Mouse (Mus musculus) kidney, adult 8-10 months (tissue): ENCODE data around the gene Plcb4.
"Not testable (repeated sequence)": the region's sequence is repeated elsewhere in the genome, so short reads cannot be mapped to it uniquely, and the experiment has no call there.

Source experiments
- DNase-seq, 2 experiments: peaks; one replicate each; pipeline ENCODE4 v3.0.0; 2022

Plcb4 gene

DNA sequence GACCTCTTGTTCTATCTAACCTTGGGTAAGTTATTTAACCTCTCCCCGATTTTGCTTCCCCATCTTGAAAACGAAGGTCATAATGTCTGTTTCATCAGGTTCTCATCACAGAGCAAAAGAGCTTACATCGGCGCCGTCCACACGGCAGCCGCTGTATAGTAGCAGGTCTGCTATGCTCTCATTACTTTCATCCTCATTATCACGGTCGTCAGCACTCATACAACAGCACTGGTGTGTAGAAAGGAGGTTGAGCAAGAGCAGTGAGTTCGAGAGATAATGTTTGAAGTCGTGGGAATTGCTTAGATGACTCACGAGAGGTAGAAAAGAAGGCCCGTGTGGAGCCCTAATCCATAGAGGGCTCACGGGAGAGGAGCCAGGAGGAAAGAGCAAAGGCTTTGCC lies 304.3 kb downstream of the Plcb4 start:
- DNase-seq = no peak

DNA sequence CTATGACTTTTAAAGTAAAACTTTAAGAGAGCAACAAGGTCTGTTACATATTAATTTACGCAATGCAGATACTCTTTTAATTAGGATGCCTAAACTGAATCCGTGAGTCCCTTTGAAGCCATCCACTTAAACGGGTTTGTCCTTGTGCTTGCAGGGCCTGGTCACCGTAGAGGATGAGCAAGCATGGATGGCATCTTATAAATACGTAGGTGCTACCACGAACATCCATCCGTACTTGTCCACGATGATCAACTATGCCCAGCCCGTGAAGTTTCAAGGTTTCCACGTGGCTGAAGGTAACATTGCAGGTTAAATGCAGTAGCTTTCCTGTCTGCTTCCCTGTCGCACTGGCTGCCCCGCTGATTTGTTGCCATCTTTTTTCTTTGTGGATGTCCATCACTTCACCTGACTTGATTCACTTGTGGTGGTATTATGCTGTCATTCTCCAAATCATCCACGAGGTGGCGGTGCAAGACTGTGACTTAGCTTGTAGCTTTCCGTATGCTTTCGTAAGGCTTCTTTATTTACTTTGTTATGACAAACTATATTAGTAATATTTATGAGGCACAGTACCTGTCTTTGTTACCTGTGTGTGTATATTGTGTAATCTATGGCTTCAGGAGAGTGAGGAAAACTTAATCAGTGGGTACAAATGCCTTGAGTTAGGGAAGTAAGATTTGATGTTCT lies 308.2 kb downstream of the Plcb4 start:
- DNase-seq = peak in 1 of 2 experiments; percentile 29

DNA sequence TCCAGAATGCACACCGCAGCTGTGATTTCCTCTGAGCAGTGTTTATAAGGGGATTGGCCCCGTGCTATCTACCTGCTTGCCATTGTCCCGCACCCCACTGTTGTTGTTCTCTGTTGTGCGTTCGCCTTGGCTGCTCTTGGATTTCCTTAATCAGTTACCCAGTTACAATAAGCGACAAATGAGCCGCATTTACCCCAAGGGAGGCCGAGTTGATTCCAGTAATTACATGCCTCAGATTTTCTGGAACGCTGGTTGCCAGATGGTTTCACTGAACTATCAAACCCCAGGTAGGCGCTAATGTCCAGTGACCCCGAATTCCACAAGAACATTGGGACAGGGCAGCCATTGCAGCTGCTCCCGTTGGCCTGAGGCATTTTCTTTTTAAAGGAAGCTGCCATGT lies 309.3 kb downstream of the Plcb4 start:
- DNase-seq = peak; percentile 15 to 40

DNA sequence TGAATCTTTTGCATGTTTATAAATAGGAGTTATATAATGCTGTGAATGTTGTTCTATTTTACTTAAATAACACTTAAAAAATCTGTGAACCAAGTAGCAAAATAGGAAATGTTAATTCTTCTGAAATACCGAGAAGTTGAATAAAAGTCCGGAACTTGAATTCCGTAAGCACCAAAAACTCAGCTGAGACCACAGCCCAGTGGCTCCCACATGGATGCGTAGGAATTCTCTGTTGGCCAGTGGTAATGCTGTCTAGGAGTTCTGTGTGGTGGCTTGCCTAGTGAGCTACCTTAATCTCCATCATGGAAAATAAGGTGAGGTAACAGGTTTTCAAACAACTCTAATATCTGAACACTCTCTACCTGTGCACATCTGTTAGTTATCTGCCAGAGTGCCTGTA lies 312.1 kb downstream of the Plcb4 start:
- DNase-seq = no peak

DNA sequence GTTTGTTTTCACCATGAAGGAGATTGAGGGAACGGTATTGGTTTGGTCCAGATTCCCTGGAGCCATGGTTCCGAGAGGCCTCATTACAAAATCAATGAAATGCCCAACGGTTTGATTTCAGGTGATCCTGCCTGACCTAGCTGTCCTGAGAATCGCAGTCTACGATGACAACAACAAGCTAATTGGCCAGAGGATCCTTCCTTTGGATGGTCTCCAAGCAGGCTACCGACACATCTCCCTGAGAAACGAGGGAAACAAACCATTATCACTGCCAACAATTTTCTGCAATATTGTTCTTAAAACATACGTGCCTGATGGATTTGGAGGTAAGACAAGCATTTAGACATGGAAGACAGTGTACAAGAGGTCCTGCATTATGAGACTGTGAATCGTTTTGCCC lies 317.2 kb downstream of the Plcb4 start:
- no peak for DNase-seq

DNA sequence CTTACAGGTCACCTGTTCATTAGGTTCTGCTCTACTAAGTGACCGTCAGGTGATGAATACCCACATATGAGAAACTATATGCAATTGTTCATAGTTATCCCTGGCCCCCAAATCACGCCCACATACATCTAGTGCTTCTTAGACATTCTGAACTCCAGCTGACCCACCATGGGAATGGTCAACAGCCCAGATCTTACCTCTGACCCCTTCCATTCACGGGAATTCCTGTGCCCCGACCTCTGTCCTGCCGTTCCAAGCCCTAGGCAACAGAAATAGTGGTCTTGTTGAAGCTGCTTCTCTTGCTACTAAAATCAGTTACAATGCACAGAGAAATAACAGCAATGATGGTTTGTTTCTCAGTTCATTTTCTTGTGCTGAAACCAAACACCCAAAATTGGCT lies 320.0 kb downstream of the Plcb4 start:
- DNase-seq = no peak

DNA sequence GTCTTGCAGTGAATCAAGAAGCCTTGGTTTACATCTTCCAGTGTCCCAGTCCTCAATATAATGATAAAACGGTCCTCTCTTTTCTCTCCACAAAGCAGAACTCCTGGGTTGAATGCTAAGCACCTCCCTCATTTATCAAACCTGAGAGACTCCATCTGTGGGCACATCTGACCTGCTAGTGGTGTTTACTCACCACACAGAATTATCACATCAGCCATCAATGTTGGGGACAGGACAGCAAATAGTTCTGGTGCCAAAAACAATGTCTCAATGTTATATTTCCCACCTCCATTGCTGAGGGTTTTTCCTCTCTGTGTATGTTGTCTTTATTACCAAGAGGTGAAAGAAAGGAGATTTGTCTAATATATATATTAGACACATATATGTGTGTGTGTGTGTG lies 321.6 kb downstream of the Plcb4 start:
- DNase-seq = no peak

DNA sequence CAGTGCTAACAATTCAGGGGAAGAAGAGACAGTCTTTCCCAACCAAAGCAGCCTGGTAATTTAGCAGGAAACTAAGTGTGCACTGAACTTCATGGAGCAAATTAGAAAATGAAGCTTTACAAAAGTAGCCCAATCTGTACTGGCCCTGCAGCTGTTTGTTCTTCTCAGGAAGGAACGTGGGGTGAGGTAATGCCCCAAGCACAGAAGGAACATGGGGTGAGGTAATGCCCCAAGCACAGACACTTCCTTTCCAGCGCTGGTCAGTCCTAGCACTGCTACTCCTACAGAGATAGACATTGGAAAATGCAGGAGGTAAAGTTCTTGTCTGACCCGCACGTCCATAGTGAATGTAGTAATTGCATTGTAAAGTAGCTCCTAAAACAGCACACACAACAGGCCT lies 325.2 kb downstream of the Plcb4 start:
- DNase-seq = no peak

DNA sequence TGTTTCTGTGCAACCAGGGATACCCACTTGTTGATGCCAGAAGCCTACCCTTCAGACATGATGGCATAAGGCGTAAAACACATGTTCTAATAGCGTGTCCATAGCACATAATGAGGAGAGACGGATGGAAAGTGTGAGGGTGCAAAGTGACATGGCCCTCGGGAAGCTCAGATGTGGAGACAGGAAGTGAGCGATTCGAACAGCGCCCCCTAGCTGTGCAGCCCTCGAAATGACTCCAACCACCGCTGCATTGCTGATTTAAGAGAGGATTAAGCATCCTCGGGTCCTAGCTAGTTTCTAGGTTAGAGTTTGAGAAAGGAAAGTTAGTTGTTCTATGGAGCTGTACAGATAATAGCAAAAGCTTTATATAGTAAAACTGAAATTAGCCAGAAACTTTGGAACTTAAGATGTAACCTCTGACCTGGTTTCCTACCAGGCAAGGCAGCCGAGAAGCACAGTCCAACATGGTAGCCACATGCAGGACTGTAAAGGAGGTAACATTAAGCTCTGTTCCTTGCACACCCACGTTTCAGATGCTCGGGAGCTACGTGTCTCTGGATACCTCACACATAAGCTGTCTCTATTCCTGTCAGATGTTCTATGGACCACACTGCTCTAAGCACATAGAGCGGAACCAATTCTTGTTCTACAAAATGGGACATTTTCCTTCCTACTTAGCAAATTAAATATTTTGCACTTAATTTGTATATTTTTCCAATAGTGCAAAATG lies 326.9 kb downstream of the Plcb4 start:
- DNase-seq = no peak

DNA sequence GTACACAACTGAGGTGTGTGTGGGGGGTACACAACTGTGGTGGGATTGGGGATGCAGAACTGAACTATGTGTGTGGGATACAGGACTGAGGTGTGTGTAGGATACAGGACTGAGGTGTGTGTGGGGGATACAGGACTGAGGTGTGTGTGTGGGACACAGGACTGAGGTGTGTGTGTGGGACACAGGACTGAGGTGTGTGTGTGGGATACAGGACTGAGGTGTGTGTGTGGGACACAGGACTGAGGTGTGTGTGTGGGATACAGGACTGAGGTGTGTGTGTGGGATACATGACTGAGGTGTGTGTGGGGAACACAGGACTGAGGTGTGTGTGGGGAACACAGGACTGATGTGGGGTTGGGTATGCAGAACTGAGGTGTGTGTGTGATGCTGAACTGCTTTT lies 329.7 kb downstream of the Plcb4 start:
- not testable (repeated sequence) for DNase-seq

DNA sequence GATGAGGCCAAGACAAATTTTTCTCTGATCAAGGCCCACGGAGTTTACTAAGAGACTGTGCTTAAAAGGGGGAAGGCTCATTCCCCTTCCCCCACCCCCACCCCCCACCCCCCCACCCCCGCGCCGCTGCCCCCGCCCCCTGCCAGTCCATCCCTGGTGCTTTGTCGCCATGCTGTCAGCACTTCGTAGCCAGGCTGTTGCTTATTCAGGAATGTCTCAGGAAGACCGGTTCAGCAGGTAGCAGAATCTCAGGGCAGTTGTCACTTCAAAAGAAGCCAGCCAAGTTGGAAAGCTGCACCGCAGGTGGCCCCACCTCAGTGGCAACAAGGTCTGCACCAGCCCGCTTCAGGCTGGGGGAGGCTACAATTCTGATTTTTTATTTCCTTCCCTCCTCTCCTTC lies 331.9 kb downstream of the Plcb4 start:
- DNase-seq = not testable (repeated sequence)

DNA sequence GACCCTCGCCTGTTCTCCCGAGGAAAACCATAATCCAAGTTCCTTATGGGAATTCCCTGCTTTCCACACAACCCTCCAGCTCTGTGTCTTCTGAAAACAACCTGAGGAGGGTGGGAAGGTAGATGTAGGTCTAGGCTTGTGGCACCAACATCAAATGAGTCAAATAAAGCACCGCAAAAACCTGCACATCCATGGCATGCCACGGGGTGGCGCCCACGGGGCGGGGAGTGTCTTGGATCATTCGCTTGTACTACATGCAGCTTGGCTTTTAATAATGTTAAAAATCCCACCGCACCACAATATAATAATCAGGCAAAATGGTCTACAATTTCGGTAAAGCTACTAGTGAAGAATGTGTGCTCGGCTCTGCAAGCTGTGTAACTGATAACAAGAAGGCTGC lies 334.5 kb downstream of the Plcb4 start:
- DNase-seq = no peak

DNA sequence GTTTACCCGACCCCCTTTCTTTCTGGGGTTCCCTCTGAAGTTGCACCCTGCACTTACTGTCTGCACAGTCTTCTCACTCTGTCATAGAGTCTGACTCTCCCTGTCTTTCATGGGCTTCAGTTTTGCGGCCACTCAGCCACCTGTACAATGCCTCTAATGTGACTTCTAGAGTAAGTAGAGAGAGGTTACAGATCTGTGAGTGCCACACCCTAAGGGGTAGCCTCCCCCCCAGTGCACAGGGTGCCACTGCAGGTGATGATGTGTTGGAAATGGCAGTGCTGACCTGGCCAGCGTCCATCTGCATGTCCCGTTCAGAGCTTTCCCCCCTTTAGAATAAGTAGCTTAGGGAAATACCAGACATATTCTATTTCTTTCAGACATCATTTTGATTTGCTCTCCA lies 336.4 kb downstream of the Plcb4 start:
- DNase-seq = no peak

DNA sequence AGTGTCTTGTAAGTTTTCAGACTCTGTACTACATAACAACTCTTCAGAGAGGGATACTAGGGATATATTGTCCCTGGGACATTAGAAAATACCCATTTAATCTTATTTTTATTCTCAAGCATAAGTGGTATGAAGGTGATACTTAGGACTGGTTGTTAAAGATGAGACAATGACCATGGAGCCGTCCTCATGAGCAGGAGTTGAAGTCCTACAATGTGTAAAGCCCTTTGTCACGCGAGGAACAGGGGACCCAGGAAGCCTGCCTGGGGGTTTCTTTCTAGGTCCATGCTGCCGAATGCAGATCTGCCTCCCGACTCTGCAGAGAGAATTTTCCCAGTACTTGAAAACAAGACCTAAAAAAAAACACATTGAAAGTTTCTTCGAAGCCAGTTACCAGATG lies 338.1 kb downstream of the Plcb4 start:
- no peak for DNase-seq

DNA sequence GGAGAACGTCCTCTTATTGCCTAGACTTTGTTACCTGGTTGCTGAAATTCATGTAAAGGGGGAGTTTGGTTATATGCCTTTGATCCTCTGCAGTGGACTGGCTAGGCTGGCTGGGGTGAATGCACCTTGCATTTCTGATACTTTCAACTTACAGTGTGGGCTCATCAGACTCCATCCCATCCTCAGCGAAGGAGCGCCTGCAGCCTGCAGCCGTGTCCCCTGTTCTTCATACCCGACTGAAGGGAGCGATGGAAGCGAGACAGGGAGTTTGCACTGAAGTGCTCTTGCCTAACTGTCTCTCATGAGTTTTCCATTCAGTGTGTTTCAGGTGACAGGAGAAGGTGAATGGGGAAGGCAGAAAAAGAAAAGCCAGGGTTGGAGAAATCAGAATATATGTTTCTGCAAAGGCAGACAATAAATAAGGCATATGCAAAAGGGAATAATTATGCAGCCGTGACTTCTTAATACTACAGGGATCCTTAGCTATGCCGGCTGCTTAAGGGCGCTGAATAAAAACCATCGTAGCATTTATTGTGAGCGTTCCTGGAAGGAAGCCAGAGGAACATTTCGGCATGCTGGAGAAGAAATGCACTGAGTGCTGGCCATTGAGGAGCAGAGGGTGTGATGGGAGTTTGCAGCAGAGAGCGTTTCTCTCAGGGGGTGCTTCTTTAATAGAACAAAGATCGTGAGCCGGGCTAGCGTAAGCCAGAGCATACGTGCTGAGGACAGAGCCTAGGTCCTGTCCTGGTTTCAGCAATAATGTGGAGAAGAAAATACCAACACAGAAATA lies 338.7 kb downstream of the Plcb4 start:
- no peak for DNase-seq

DNA sequence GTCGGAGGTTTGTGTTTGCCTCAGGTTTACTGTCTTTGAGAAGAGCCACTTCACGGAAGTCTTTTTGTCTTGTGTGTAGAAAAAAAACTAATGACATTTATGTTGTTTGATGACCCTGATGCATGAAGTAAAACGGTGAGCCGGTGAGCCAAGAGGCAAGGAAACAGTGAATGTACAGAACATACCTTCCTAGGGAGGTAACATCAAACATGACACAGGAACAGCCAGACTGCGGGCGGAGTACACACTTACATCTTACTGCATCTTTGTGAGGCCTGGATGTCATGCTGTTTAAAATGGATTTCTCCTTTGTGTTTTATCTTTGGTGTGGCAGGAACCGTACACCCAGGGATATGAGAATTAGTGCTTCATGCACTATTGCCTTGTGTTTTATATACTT lies 340.1 kb downstream of the Plcb4 start:
- no peak for DNase-seq

DNA sequence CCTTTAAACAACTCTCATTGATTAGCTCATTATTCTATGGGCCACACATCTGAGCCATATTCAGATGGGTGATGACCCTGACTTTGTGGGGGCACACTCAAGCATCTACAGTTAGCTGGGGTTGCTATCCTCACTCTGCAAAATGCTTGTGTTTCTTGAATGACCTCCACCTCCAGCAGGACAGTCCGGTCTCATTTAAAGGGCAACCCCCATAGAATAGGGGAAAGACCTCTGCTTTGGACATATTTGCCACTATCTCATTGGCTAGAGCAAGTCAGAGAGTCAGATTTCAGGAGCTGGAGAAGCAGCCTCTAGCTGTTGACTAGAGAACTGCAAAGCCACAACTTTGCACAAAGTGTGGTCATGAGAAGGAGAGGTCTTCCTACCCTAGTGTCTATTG lies 340.6 kb downstream of the Plcb4 start:
- DNase-seq = no peak

DNA sequence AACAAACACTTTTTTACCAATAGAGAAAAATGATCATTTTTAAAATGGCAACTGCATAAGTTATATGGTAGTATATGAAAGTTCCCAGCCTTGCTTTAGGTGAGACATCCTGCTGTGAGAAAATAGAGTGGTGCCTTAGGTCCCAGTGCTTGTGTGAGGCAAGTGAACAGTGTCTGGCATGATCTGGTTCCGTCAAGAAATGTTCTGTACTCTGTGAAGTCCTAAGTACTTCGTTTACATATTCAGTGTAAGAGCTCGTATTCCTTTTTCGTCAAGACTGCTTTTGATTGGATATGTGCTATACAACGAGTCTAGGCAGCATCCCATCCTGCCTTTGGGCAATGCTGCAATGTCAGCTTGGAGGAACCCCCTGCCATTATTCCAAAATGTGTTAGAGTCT lies 342.1 kb downstream of the Plcb4 start:
- no peak for DNase-seq

DNA sequence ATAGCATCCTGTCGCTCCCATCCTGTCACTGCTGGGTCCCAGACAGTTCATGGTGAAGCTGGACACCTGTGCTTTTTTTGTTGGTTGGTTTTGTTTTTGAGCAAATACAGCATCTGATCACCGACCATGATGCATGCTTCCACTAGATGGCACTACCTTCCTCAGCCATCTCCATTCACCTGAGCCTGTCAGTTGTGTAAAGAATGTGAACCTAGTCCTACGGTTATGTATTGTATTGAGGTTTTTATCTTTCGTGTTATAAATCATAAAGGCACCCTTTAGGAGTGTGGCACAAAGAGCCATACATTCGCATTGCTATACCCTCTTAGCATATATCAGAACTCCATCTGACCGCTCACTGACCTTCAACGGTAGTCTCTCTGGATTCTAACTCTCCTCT lies 343.3 kb downstream of the Plcb4 start:
- DNase-seq = no peak

DNA sequence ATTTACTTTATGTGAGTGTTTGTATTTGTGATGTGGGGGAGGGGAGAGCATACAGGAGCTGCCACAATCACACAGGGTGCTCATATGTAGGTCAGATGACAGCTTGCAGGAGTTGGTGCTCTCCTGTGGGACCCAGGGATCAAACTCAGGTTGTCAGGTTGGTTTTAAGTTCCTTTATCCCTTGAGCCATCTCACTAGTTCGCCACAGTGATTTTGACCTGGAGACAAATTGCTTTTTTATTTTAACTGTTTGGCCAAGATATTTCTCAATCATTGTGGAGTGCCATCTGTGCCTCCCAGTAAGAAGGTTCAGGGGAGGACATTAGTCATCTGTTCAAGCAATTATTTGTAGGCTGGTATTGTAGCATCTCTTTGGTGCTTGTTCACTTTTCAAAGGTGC lies 345.0 kb downstream of the Plcb4 start:
- no peak for DNase-seq

DNA sequence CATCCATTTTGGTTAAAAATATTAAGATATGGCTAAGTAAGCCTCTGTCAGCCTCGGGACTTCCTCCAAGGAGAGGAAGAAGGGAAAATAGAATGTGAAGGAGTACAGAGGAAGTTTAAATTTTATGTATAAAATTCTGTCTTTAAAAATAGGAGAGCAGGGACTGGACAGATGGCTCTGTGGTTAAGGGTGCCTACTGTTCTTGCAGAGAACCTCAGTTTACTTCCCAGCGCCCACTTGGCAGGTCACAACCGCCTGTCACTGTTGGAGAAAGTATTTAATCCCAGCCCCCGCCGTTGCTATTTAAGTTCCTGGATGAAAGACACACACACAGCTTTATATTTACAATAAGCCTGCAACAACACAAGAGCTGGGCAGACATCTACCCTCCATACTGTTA lies 347.5 kb downstream of the Plcb4 start:
- no peak for DNase-seq

DNA sequence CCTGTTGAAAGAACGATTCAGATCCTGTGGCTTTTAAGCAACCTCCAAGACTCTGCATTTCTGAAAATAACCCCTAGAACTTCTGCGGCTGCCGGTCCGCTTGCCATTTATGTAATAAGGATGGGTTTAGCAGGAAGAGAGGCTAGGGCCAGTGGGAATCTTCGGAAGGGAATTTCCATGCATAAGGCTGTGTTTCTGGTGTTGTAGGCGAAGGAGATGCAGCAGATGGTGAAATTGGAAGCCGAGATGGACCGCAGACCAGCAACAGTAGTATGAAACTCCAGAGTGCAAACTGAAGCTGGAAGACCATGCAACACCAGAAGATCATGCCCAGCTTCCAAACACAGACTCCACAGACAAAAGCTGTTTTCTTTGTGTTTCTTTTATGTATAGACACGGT lies 353.9 kb downstream of the Plcb4 start:
- no peak for DNase-seq

DNA sequence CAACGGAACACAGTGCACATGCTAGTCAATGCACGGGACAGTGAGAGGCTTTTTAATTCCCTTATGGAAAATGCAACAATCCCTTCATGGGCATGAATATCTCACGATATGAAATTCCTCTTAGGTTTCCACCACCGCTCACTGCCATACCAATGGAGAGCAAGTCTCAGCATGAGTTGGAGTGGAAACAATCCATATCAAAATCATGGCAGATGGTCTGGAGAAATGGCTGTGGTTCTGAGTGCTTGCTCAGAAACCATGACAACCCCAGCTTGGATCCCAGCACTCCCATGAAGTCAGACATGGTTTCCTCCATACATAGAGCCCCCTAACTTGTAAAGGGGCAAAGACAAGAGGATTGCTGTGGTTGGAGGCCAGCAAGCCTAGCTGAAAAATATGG lies 389.7 kb downstream of the Plcb4 start:
- no peak for DNase-seq
